Mouse (Mus musculus) liver, embryonic 15.5 days (tissue): ENCODE measurements around the gene Tra2a. TPM values are rescaled to one million over a fixed set of nuclear protein-coding genes. Genes with fewer than 3 reads are reported as not detected.

Experiments used
- ATAC-seq: fragments of 200-750 bp; cut with Nextera tagmentation; 2 replicates; pipeline ENCODE4 v1.8.0; 2017; ENCODE audit warnings: moderate number of reproducible peaks, mild to moderate bottlenecking, moderate library complexity; ENCODE audit not compliant: insufficient read depth
- H3K27ac ChIP-seq: fragments of 300-500 bp; sonication (generic); replicated peaks from 2 replicates; pipeline ENCODE4 v1.5.1; 2015; ENCODE audit warnings: mild to moderate bottlenecking, inconsistent platforms
- H3K27me3 ChIP-seq: fragments of 300-500 bp; sonication (generic); 2 replicates; pipeline ENCODE4 v1.6.1; 2015; ENCODE audit warnings: mild to moderate bottlenecking, inconsistent platforms
- H3K36me3 ChIP-seq: fragments of 300-500 bp; sonication (generic); replicated peaks from 2 replicates; pipeline ENCODE4 v1.6.1; 2015; ENCODE audit warnings: moderate library complexity, mild to moderate bottlenecking, inconsistent platforms
- H3K4me1 ChIP-seq: fragments of 300-500 bp; sonication (generic); replicated peaks from 2 replicates; pipeline ENCODE4 v1.6.1; 2015; ENCODE audit warnings: inconsistent platforms
- H3K4me2 ChIP-seq: fragments of 300-500 bp; sonication (generic); 2 replicates; pipeline ENCODE4 v1.6.1; 2015; ENCODE audit warnings: moderate library complexity, mild to moderate bottlenecking, inconsistent platforms
- H3K4me3 ChIP-seq: fragments of 300-500 bp; sonication (generic); replicated peaks from 2 replicates; pipeline ENCODE4 v1.5.1; 2015; ENCODE audit warnings: mild to moderate bottlenecking, inconsistent platforms
- H3K9ac ChIP-seq: fragments of 300-500 bp; sonication (generic); 2 replicates; pipeline ENCODE4 v1.6.1; 2015; ENCODE audit warnings: moderate library complexity, mild to moderate bottlenecking, inconsistent platforms
- H3K9me3 ChIP-seq: fragments of 300-500 bp; sonication (generic); replicated peaks from 2 replicates; pipeline ENCODE4 v1.6.1; 2016; ENCODE audit warnings: inconsistent platforms
- WGBS: fragments of 180-500 bp; shearing (Covaris S2); methylation state at CpG from one replicate; pipeline ENCODE4 v1.1.7; 2015; ENCODE audit warnings: mixed read lengths; ENCODE audit not compliant: insufficient replicate concordance; 5-methylcytosine and 5-hydroxymethylcytosine counted together
- polyA plus RNA-seq: library from polyadenylated mRNA; unstranded; fragments of >200 nt; fragmentation: Nextera tagmentation; extraction: Ambion mirVana; gene quantifications from 2 replicates; pipeline ENCODE4 v1.2.1, GENCODE M21; 2015

Tra2a gene
- polyA plus RNA-seq, 1 experiment from 2014 or later = 41.2 TPM

DNA sequence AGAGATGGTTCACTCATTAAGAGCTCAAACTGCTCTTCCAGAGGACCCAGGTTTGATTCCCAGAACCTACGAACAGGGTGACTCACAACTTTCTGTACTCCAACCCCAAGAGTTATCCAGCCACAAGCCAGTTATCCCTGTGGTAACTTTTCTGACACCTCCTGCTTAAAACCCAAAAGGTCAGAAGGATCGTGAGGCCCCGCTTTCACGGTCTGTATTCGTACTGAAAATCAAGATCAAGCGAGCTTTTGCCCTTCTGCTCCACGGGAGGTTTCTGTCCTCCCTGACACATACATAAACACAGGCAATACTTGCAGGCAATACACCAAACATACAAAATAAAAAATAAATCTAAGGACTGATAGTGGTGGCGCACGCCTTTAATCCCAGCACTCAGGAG is 27.5 kb downstream of the Tra2a start:
- H3K27me3 ChIP-seq = no peaks in the 10 kb centered on the region
- 0 out of 2 replicates have a peak, but pooled peaks cover under 1% of the 10 kb centered on the region for H3K36me3 ChIP-seq
- ATAC-seq = peak; percentile 100
- H3K4me3 ChIP-seq = no peak overlapping the region
- 0 out of 2 replicates have a peak, but pooled peaks cover 3% of the 10 kb centered on the region for H3K9me3 ChIP-seq
- H3K9ac ChIP-seq = no peak overlapping the region
- H3K27ac ChIP-seq = no peak overlapping the region
- 47% methylated on average over 9 of the region's 9 CpGs for WGBS
- no peaks in the 10 kb centered on the region for H3K4me1 ChIP-seq
- no peak overlapping the region for H3K4me2 ChIP-seq

DNA sequence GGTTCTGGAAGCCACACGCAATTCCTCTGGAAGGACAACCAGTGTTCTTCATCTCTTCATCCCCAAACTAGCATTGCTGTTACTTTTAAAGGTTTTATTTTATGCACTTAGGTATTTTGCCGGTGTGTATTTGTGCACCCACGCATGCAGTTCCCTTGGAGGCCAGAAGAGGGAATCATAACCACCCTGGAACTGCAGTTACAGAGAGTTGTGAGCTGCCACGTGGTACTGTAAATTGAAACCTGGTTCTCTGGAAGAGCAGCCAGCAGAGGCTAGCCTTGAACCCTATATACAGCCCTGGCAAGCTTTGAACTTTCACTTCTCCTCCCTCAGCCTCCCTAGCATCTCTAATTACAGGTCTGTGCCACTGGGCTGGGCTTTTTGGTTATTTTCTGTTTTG is 30.5 kb downstream of the Tra2a start:
- ATAC-seq = no peak
- WGBS = 50% methylated on average over 4 of the region's 4 CpGs

DNA sequence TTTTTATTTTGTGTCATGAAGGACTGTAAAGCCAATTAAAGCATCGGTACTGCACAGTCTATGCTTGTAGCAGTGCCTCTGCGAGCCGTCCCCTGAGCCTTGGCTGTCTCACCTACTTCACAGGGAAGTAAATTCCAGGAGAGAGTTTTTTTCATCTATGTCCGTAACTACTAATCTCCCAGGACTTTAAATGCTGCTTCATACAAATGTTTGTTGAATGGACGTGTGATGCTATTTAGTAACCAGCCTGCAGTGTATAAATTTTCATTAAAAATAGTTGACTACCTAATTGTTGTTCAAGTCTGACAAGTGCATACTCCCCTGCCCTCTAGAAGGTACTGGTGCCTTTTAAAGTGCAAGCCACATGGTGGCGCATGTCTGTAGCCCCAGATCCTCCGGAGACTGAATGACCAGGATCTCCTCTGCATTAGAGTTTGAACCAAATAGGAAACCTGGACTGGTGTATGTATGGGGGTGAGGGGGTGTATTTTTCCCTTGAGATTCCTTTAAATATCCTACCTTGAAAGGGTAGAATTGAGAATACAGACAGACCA is 35.6 kb downstream of the Tra2a start:
- no peaks in the 10 kb centered on the region; the same call in 1 of the 2 replicates for H3K27me3 ChIP-seq
- H3K4me3 ChIP-seq = no peak overlapping the region
- H3K9me3 ChIP-seq = no peaks in the 10 kb centered on the region
- no peak for ATAC-seq
- no peak overlapping the region for H3K27ac ChIP-seq
- no peaks in the 10 kb centered on the region for H3K36me3 ChIP-seq
- no peak overlapping the region for H3K4me2 ChIP-seq
- no peak overlapping the region for H3K9ac ChIP-seq
- H3K4me1 ChIP-seq = peaks cover 15% of the 10 kb centered on the region
- WGBS = 17% methylated on average over 7 of the region's 7 CpGs

More for the DNA sequence above, 30.5 kb downstream of the Tra2a start:
- no peaks in the 10 kb centered on the region for H3K36me3 ChIP-seq
- no peak overlapping the region for H3K4me3 ChIP-seq
- no peak overlapping the region for H3K27ac ChIP-seq
- H3K4me2 ChIP-seq = no peak overlapping the region
- no peaks in the 10 kb centered on the region; the same call in 1 of the 2 replicates for H3K27me3 ChIP-seq
- H3K9me3 ChIP-seq = 0 out of 2 replicates have a peak, but pooled peaks cover 3% of the 10 kb centered on the region
- H3K4me1 ChIP-seq = no peaks in the 10 kb centered on the region
- no peak overlapping the region for H3K9ac ChIP-seq

DNA sequence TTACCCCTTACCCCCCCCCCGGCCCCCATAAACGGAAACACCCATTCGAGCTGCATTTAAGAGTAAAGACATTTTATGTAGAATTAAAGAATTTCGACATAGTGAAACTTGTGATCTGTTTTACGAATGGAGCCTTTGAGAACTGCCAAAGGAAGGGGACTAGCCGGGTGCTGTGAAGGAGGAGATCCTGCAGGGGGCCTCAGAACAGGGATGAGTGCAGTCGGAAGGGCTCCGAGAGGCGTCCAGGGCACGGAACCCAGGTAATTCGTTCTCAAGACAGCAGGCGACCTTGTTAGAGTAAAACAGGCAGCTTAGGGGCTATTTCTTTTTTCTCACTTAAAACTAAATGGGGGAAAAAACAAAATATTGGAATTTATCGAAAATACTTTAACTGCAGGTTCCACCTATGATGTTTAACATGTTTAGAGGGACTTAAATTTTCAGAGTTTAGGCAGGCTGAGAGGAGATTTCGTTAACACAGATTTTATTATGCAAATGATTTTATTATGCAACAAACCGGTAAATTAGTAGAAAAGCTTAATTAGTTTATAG is 36.6 kb downstream of the Tra2a start:
- WGBS = 4% methylated on average over 15 of the region's 15 CpGs
- no peak overlapping the region for H3K27ac ChIP-seq
- no peaks in the 10 kb centered on the region; the same call in 1 of the 2 replicates for H3K27me3 ChIP-seq
- no peak overlapping the region for H3K9ac ChIP-seq
- ATAC-seq = no peak
- no peaks in the 10 kb centered on the region for H3K36me3 ChIP-seq
- H3K4me2 ChIP-seq = peak overlapping the region; percentile 46
- H3K4me3 ChIP-seq = no peak overlapping the region
- H3K9me3 ChIP-seq = no peaks in the 10 kb centered on the region
- peaks cover 18% of the 10 kb centered on the region for H3K4me1 ChIP-seq

DNA sequence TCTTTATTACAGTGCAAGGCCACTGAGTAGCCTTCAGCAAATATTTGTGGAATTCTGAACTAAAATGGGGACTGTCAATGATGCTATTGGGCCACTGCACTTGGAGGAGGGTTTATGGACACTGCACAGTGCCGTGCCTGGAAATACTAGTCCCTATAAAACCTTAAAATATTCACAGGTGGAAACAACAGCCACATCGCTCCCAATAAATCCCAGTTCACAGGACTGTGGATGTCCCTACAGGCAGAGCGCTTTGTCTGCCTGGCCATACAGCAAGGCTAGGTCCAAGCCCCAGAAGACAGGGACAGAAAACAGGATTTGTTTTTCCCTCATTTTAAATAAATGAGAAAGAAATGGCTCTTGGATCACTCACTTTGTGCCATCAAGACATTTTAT is 38.1 kb downstream of the Tra2a start:
- Histone ChIP-seq H3K4me2 (no peak overlapping the region), H3K4me1 (peaks cover 21% of the 10 kb centered on the region), H3K27ac (no peak overlapping the region), H3K36me3 (no peaks in the 10 kb centered on the region), H3K4me3 (no peak overlapping the region), H3K27me3 (no peaks in the 10 kb centered on the region), H3K9ac (no peak overlapping the region), H3K9me3 (no peaks in the 10 kb centered on the region)
- ATAC-seq = peak; percentile 33; the same call in 1 of the 2 replicates
- 82% methylated on average over 3 of the region's 3 CpGs for WGBS

DNA sequence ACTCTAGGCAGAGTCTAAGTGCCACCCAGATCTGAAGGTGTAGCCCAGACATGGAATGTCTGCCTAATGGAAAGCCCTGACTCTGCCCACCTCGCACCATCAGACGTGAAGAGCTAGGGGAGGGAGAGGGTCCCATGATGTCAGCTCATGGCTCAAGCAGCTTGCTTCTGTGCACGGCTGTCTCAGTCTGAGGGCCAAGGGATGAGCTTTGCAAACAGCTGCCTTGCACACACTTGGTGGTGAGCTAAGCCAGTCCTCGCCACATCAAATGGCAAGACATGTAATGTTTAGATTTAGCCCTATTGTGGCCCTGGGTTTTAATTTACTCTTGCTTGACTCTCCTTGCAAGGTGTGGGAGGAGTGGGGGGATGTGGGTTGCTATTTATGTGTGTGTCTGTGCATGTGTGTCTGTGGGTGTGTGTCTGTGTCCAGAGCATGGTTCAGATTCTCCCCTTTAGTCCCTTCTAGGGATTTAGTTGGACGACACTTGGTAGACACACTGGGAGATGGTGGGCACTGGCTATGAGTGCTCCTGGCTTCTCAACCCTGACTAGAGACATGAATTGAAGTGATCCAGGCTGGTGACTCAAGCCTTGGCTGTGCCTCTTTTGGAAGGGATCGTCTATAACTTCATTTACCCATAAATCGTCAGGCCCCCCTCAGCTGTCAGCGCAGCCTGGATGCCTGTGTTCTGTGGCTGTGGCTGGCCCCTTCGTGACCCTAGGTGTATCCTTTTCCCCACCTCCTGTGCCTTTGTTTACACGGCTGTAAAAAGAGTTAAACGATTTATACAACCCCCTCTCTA is 38.7 kb downstream of the Tra2a start:
- WGBS = 57% methylated on average over 11 of the region's 11 CpGs
- Histone ChIP-seq H3K4me3 (no peak overlapping the region), H3K36me3 (no peaks in the 10 kb centered on the region), H3K4me1 (peaks cover 26% of the 10 kb centered on the region), H3K9me3 (no peaks in the 10 kb centered on the region), H3K27ac (0 out of 2 replicates have a peak overlapping the region, but pooled peaks have one; percentile 9), H3K9ac (no peak overlapping the region), H3K27me3 (no peaks in the 10 kb centered on the region), H3K4me2 (no peak overlapping the region)
- peak; percentile 29; the same call in 1 of the 2 replicates for ATAC-seq

DNA sequence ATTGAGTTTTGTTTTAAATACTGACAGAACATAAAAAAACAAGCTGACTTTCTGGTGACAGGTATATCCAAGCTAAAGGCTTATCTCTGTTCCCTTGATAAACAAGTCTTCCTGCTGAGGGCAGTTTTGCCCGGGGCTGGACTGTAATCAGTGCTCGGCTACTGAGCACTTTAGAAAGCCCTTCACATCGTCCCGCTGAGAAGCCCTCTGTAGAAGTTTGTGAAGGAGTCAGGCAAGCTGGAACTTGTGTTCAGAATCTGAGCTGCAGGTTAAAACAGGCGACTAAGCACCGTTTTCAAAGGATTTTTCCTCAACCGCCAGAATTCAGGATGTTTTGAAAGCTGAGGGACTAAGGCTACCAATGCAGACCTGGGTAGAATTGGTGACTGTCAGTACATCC is 41.9 kb downstream of the Tra2a start:
- no peak overlapping the region for H3K9ac ChIP-seq
- no peaks in the 10 kb centered on the region for H3K36me3 ChIP-seq
- peaks cover 24% of the 10 kb centered on the region for H3K4me1 ChIP-seq
- no peaks in the 10 kb centered on the region for H3K27me3 ChIP-seq
- 9% methylated on average over 7 of the region's 7 CpGs for WGBS
- H3K4me3 ChIP-seq = no peak overlapping the region
- peak overlapping the region; percentile 23 for H3K4me2 ChIP-seq
- H3K27ac ChIP-seq = no peak overlapping the region
- ATAC-seq = no peak
- no peaks in the 10 kb centered on the region for H3K9me3 ChIP-seq

DNA sequence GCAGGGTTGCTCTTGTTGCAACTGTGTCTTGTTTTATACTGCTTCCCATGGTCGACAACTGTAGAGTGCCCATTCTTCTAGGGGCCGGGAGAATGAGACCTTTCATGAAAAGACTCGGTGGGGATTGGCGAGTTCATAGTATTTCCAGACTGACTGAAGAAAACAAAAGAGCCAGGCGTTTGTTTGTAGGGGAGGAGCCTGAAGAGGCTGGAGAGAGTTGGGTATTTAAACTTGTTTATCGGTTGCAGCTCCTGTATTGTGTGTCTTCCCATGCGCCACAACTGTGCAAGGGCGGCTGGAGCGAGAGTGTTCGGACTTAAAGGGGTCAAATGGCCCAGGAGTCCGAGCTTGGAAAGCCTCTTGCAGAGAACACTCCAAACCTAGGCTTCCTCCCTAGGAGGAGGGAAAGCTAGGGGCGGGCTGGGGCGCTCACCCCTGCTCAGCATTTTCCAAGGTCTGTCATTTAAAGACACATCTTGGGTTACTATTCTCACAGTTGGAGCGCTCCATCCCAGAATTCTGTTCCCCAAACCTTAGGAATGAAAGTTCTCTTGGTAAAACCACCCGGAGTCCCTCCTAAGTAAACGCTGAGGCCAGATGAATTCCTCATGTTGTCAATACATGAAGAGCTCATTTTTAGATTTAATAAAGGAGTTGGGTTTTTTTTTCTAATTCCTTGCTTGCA is 43.8 kb downstream of the Tra2a start:
- Histone ChIP-seq H3K9ac (peak overlapping the region; percentile 57), H3K27me3 (no peaks in the 10 kb centered on the region), H3K4me2 (peak overlapping the region; percentile 74), H3K4me1 (peaks cover 20% of the 10 kb centered on the region), H3K4me3 (peak overlapping the region; percentile 49), H3K27ac (peak overlapping the region; percentile 66), H3K9me3 (no peaks in the 10 kb centered on the region), H3K36me3 (no peaks in the 10 kb centered on the region)
- 8% methylated on average over 16 of the region's 16 CpGs for whole genome bisulfite sequencing
- ATAC-seq = no peak

DNA sequence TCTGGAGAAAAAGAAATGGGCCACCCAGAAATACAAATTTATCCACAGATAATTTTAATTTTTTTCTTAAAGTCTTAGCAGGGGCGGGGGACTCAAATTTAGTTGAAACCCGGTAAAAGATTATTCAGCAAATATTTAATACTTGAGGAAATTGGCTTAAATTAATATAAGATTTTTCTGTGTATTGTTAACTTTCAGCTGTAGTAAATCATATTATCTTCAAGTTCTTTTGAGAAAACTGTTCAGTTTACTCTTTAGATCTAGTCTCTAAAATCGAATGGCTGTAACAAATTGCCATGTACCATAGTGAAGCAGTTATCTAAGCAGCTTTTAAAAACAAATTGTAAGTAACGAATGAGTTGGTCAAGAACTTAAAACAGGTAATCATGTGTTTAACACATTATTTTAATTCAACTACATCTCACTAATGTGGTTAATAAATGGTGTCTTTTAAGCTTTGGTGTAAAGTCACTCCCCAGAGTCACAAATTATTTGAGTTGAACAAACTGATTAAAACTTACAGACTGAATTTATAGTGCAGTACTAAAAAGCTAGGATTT is 44.8 kb downstream of the Tra2a start:
- Histone ChIP-seq H3K4me3 (no peak overlapping the region), H3K4me2 (peak overlapping the region; percentile 13; the same call in 1 of the 2 replicates), H3K9me3 (no peaks in the 10 kb centered on the region), H3K27me3 (no peaks in the 10 kb centered on the region), H3K4me1 (peaks cover 16% of the 10 kb centered on the region), H3K9ac (no peak overlapping the region), H3K36me3 (no peaks in the 10 kb centered on the region), H3K27ac (no peak overlapping the region)
- ATAC-seq = no peak
- WGBS = 8% methylated on average over 4 of the region's 4 CpGs

DNA sequence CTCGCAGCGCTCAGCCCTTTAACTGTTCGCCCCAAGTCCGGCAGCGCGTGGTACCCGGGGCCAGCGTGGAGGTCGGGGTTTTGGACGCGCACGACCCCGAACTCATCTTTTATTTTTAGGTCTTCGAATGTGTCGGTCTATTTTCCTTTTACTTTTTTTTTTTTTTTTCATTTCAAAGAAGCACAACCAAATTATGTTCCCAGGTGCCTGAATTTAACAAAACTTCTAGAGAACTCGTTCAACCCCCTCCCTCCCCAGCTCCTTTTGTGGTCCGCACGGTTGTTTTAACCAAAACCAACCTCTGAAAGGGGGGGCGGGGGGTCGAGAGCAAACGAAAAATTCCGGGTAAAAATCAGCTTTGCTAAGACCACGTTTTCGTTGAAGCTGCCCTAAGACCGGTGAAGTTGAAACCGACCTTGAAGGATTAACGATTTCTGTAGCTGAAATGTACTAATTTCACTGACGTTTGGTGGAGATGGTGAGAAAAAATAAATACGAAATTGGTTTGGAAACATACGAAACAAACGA is 45.5 kb downstream of the Tra2a start:
- Histone ChIP-seq H3K4me1 (peaks cover 24% of the 10 kb centered on the region), H3K9me3 (no peaks in the 10 kb centered on the region), H3K27me3 (no peaks in the 10 kb centered on the region), H3K27ac (peak overlapping the region; percentile 83), H3K4me2 (peak overlapping the region; percentile 80), H3K9ac (peak overlapping the region; percentile 73), H3K4me3 (peak overlapping the region; percentile 68), H3K36me3 (no peaks in the 10 kb centered on the region)
- ATAC-seq = no peak
- WGBS = under 1% methylated on average over 31 of the region's 31 CpGs
